Mouse (Mus musculus): ENCODE data around the gene Musk.

Gene Musk

DNA sequence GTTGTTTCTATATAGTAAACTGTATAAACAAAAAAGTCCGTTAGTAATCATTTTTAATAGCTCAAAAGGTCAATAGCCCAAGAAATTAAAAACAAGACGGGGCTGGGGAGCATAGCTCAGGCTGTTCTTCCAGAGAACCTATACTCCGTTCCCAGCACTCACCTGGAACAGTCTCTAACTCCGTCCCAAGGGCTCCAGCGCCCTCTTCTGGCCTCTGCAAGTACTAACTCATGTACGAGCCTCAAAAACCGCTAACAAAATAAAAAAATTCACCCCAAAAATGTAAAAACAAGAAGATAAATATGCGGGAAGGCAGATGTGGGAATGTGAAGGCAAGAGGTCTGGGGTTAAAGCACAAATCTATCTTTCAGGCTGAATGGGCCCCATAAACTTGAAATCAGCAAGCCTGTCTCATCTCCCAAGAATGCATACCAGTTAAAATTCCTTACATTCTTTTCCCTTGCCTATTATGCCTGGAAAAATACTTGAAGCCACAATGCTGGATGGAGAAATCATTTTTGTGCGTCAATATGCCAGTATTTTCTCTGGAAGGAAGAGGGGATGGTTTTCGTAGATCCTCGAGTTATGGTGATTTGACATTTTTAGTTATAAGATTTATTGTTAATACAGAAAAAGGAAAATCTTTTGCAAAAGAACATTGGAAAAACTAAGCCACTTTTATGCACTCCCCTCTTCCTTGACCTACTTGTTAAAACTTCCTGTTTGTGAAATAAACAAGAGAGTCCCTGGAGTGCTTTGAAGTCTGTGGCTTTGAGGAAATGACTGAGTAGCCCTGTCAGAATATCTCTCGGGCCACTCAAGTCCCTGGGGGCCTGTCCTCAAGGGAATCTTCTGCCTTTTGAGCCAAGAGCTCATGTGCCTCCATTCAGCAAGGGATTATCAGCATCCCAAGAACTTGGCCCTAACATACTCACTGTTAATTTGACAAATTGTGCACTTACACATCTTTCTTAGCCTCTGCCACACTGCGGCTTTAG, 127.7 kb downstream of the Musk start:
- in situ Hi-C loops (cut with MboI, MseI), result loop anchor here (10.0 kb wide), 1 partner anchor 341 kb away; no protein-coding TSS in a partner anchor

- in situ Hi-C loops (cut with MboI, MseI), result loop anchor here (10.0 kb wide), 1 partner anchor 339 kb away; no protein-coding TSS in a partner anchor
Observed at GRCm38 (mm10) chr4:58415537-58415936, 129.8 kb downstream of the Musk start.

DNA sequence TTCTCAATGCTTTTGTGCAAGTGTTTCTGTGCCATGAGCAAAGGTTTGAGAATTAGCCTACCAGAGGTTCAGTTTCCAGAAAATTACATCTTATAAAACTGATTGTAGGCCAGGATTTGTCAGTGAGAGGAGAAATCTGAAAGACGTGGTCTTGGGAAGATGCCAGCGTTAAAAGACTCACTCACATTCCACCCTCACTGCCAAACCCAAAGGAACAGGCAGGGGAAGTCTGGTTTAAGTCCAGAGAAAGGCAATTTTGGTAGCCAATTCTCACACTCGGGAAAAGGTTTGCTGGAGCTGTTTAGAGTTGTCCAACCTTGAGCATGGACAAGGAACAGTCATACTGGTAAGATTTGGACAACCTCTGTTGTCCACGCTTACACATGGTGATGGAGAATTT, 131.6 kb downstream of the Musk start:
- in situ Hi-C loops (cut with MboI, MseI), result loop anchor here (10.0 kb wide), 1 partner anchor 337 kb away; no protein-coding TSS in a partner anchor

DNA sequence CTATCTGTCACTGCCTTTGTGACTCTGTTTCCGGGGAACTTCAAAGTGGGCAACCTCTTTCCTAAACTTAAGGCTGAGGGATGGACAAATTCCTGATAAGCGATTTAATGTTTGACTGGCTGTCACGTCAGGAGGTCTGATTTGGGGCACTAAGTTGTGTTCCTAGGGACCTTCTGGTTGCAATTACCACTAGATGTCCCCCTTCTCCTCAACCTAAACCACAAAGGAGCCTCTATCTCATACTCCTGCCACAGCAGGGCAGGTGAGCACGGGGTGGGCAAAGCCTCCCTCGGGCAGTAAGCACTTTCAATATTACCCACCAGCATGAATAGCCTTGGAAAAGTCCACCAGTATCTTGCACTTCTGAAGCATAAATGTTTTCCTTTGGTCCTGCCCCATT, 133.5 kb downstream of the Musk start:
- in situ Hi-C loops (cut with MboI, MseI), result loop anchor here (10.0 kb wide), 1 partner anchor 336 kb away; no protein-coding TSS in a partner anchor

DNA sequence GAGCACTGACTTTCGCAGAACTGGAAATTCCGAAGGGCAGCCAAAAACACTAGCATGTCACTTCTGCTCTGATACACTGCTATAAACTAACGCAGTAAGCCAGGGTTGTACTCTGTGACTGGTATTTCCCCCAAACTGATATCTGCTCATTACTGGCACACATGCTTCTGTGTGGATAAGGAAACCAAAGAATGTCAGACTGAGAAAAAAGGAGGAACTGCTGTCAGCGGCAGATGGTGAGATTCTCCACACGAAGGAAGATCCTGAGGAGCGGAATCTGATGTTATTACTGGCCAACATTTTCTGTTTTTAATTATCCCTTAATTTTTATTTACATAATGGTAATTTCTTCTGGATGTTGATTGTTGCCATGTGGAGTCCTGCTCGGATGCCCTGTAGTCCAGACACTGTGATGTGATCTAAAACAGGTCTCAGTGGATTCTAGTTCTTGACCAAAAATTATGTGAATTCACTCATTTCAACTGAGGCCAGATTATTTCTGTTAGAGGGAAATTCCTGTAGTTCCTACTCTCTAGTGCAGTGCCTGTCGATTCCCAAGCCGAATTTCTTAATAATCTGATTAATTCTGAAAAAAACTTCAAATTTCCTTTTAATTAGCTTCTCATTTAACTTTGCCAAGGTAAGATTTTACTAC, 137.6 kb downstream of the Musk start:
- in situ Hi-C loops (cut with MboI, MseI), result loop anchor here (5.0 kb wide), 1 partner anchor 156 kb away; no protein-coding TSS in a partner anchor
